Mouse (Mus musculus) CD8-positive naive resting alpha-beta T cell, adult 57 days (primary cell): Measurements from ENCODE around the gene Insrr. TPM values are rescaled to one million over a fixed set of nuclear protein-coding genes. Genes with fewer than 3 reads are reported as not detected.

Experiments used
- total RNA-seq: library from RNA; stranded (reverse); gene quantifications from one replicate; pipeline ENCODE4 v1.2.4, GENCODE M21; 2023

Gene Insrr
- not detected for total RNA-seq

DNA sequence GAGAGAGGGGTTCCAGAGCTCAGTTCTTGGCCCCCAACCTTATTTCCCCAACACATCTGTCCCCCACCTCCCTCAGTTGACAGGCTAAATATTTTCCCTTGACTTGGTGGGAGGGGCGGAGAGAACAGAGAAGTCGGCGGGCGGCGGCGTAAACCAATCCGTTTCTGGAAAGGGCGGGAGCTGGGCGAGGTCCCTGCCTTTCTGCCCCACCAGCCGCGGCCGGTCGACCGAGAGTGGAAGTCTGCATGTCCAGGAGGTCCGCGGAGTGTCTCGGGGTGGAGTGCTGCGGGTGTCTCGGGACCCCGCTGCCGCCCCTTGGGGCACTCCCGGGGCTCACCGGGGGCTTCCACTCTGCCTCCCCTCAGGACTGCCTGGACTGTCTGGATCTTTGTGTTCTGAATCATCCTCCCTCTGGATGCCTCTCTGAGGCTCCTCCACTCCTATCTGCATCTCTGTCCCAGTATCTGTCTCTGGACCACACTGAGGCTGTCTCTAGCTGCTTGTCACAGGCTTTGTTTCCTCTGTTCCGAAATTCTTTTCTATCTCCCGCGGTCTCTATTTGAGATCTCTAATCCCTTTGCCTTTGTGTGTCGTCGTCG, at the start of gene Insrr:
Gene Insrr, plus strand, starts transcription at position 216 of the 599 bp plus-strand sequence.

GRCm38 (mm10) chr3:87748431-87748830, 48.3 kb upstream of the Insrr start, which contains the start of gene Lrrc71:
Lrrc71 (minus strand) TSS chr3:87748625.

DNA sequence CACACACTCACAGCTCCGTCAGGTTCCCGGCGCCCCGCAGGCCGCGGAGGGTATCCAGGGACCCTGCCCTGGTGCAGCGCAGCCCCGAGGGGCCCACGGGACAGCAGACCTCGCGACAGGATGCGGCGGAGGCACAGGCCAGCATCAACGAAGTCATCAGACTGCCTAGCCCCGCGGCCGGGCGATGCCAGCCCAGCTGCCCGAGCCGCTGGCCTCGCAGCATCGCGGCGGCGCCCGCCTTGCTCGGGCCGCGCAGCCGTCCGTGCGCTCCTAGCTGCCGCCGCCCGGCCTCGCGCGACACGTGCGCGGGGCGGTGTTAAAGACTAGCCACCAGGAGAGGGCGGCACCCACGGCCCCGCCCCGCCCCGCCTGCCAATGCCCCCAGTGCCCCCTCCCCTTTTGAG, 1.8 kb upstream of the Insrr start, which contains the start of gene Ntrk1:
Gene Ntrk1, minus strand, starts transcription at position 241 of the 404 bp plus-strand sequence.

GRCm38 (mm10) chr3:87824206-87824605, 27.5 kb downstream of the Insrr start, which contains the start of gene Pear1:
Pear1 (minus strand) TSS chr3:87824306.

DNA sequence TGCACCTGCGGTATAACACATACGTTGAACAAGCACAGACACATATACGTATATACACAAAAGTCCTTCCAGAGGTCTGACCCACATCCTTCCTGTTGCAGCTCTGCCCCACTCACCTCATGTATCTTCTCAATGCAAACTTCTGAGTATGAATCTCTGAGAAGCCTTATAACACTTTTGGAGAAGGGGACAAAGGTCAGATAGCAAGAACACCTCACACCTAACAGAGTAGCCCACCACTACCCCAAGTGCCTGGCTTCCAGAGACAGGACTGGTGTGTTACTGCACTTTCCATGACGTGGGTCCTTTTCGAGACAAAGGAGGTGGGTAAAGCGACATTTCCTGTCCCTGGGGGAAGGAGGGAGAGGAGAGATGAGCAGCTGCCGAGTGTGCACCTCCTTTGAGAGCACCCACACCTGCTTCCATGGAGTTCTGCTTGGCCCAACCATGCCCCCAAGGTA, 49.9 kb downstream of the Insrr start, which contains the start of gene Sh2d2a:
Gene Sh2d2a, plus strand, starts transcription at position 106 of the 461 bp plus-strand sequence.

Other genes with a start within 250 kb of the Insrr start
- 24.3 TPM for gene Arhgef11, start 179.4 kb upstream of the Insrr start, total RNA-seq
- gene Lrrc71, start 48.3 kb upstream of the Insrr start, total RNA-seq, result 0.12 TPM
- gene Ntrk1, start 1.8 kb upstream of the Insrr start, total RNA-seq, result not detected
- 16.7 TPM for gene Pear1, start 27.4 kb downstream of the Insrr start, total RNA-seq
- 262 TPM for gene Sh2d2a, start 49.8 kb downstream of the Insrr start, total RNA-seq
- gene Prcc, start 88.7 kb downstream of the Insrr start, total RNA-seq, result 58.1 TPM
- 79.8 TPM for gene Hdgf, start 109.4 kb downstream of the Insrr start, total RNA-seq
- gene Mrpl24, start 122.6 kb downstream of the Insrr start, total RNA-seq, result 150 TPM
- 60.8 TPM for gene Isg20l2, start 133.4 kb downstream of the Insrr start, total RNA-seq
- 26.4 TPM for gene Rrnad1, start 133.8 kb downstream of the Insrr start, total RNA-seq
- gene Crabp2, start 151.7 kb downstream of the Insrr start, total RNA-seq, result 2.1 TPM
- not detected for gene Nes, start 174.1 kb downstream of the Insrr start, total RNA-seq
- not detected for gene Bcan, start 203.3 kb downstream of the Insrr start, total RNA-seq
- gene Hapln2, start 230.6 kb downstream of the Insrr start, total RNA-seq, result not detected
- 26.0 TPM for gene Gpatch4, start 246.2 kb downstream of the Insrr start, total RNA-seq